Mouse (Mus musculus) kidney, postnatal 0 days (tissue): Measurements from ENCODE around the gene Rtn4r. TPM values are rescaled to one million over a fixed set of nuclear protein-coding genes. Genes with fewer than 3 reads are reported as not detected.
A peak's percentile ranks its signal among the peaks of the same experiment; 100 is the strongest.

Experiments used
- ATAC-seq: fragments of 200-750 bp; cut with Nextera tagmentation; replicated peaks from 2 replicates; pipeline ENCODE4 v1.8.0; 2017; ENCODE audit warnings: low read depth, moderate number of reproducible peaks, moderate TSS enrichment, moderate library complexity; ENCODE audit not compliant: low FRiP score
- DNase-seq: peaks from one replicate; pipeline ENCODE4 v3.0.0-alpha.2; 2016; ENCODE audit warnings: low spot score
- H3K27ac ChIP-seq: fragments of 300-500 bp; sonication (generic); 2 replicates; pipeline ENCODE4 v1.5.1; 2014; ENCODE audit warnings: mild to moderate bottlenecking
- H3K27me3 ChIP-seq: fragments of 300-500 bp; sonication (generic); 2 replicates; pipeline ENCODE4 v1.6.1; 2014; ENCODE audit warnings: low read length, mixed read lengths; ENCODE audit not compliant: insufficient read depth
- H3K36me3 ChIP-seq: fragments of 300-500 bp; sonication (generic); 2 replicates; pipeline ENCODE4 v1.6.1; 2014; ENCODE audit warnings: low read length, mixed read lengths; ENCODE audit not compliant: insufficient read depth
- H3K4me1 ChIP-seq: fragments of 300-500 bp; sonication (generic); replicated peaks from 2 replicates; pipeline ENCODE4 v1.6.1; 2014; ENCODE audit warnings: antibody characterized with exemption, low read length, mixed read lengths; ENCODE audit not compliant: insufficient read depth
- H3K4me2 ChIP-seq: fragments of 300-500 bp; sonication (generic); 2 replicates; pipeline ENCODE4 v1.6.1; 2014; ENCODE audit warnings: mild to moderate bottlenecking, low read length, moderate library complexity, mixed read lengths
- H3K4me3 ChIP-seq: fragments of 300-500 bp; sonication (generic); replicated peaks from 2 replicates; pipeline ENCODE4 v1.5.1; 2014; ENCODE audit warnings: low read depth, low read length
- H3K9ac ChIP-seq: fragments of 300-500 bp; sonication (generic); 2 replicates; pipeline ENCODE4 v1.6.1; 2014; ENCODE audit warnings: low read depth, low read length
- H3K9me3 ChIP-seq: fragments of 300-500 bp; sonication (generic); replicated peaks from 2 replicates; pipeline ENCODE4 v1.6.1; 2016; ENCODE audit warnings: low read length, inconsistent platforms, mixed read lengths
- CTCF ChIP-seq: IDR thresholded peaks from 2 replicates; pipeline ENCODE4 v1.5.1; 2016; ENCODE audit warnings: antibody characterized with exemption, low read depth, mild to moderate bottlenecking, moderate library complexity
- WGBS: fragments of 180-500 bp; shearing (Covaris S2); extraction: QIAGEN DNeasy Blood & Tissue Kit; methylation state at CpG from one replicate; pipeline ENCODE4 v1.1.7; 2014; 5-methylcytosine and 5-hydroxymethylcytosine counted together
- polyA plus RNA-seq: library from polyadenylated mRNA; unstranded; fragments of >200 nt; fragmentation: Nextera tagmentation; extraction: Ambion mirVana; gene quantifications from 2 replicates; pipeline ENCODE4 v1.2.1, GENCODE M21; 2015

The Rtn4r gene
- polyA plus RNA-seq, 1 experiment from 2014 or later, result 1.2 TPM

DNA sequence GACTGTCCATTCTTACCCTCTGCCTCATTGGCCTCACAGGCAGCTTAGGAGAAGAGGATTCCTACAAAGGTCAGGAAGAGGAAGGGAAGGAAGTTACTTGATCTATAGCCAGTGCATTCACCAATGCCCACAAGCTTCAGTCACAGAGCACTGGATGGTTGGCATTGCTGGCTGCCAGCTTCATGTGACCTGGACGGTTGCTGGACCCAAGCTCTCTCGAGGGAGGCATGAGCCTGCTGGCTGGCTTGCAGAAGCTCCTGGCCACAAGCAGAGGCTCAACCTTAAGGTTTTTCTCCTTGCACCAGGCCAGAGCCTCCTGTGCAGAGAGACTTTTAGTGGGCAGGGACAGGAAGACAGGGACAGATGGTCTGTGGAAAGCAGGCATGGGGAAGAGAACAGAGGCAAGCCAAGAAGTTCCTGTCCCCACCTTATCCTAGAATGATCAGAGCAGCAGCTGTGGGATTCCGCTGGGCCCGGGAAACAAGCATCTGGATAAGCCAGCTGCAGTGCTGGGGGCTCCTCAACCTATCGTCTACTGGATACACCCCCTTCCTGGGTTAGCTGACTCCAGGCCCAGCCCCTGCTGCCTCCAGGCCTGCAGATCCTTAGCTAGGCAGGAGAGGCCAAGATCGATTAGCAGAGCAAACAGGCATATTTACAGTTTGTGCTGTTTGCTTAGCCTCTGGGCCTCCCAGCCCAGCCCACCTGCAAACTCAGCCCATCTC lies 48.5 kb downstream of the Rtn4r start:
- no peak overlapping the region for H3K4me3 ChIP-seq
- ATAC-seq (no peak), DNase-seq (no peak)
- no peak overlapping the region for H3K4me2 ChIP-seq
- H3K36me3 ChIP-seq, result no peaks in the 10 kb centered on the region
- H3K9ac ChIP-seq, result no peak overlapping the region
- TF ChIP-seq CTCF, result no peak
- WGBS, result 31% methylated on average over 6 of the region's 6 CpGs
- no peaks in the 10 kb centered on the region for H3K9me3 ChIP-seq
- H3K4me1 ChIP-seq, result no peaks in the 10 kb centered on the region
- no peak overlapping the region for H3K27ac ChIP-seq
- no peaks in the 10 kb centered on the region for H3K27me3 ChIP-seq

- no peak for DNase-seq
- no peaks in the 10 kb centered on the region for H3K36me3 ChIP-seq
- ATAC-seq, result no peak
Measured at GRCm38 (mm10) chr16:18176758-18177157, 49.3 kb downstream of the Rtn4r start.

GRCm38 (mm10) chr16:18179591-18179990 lies 52.1 kb downstream of the Rtn4r start:
- H3K4me2 ChIP-seq, result no peak overlapping the region
- no peaks in the 10 kb centered on the region for H3K9me3 ChIP-seq
- no peak overlapping the region for H3K4me3 ChIP-seq
- WGBS, result 37% methylated on average over 2 of the region's 2 CpGs
- H3K36me3 ChIP-seq, result no peaks in the 10 kb centered on the region
- H3K27me3 ChIP-seq, result no peaks in the 10 kb centered on the region
- H3K4me1 ChIP-seq, result no peaks in the 10 kb centered on the region; the same call in 1 of the 2 replicates
- TF ChIP-seq CTCF, result no peak
- no peak overlapping the region for H3K9ac ChIP-seq
- H3K27ac ChIP-seq, result no peak overlapping the region
- no peak for DNase-seq
- ATAC-seq, result no peak

More at GRCm38 (mm10) chr16:18176758-18177157, 49.3 kb downstream of the Rtn4r start:
- TF ChIP-seq CTCF, result peak; percentile 45; the same call in 1 of the 2 replicates
- H3K9me3 ChIP-seq, result no peaks in the 10 kb centered on the region
- 71% methylated on average over 4 of the region's 4 CpGs for WGBS
- no peaks in the 10 kb centered on the region for H3K27me3 ChIP-seq
- H3K27ac ChIP-seq, result no peak overlapping the region
- no peak overlapping the region for H3K4me3 ChIP-seq
- H3K4me1 ChIP-seq, result no peaks in the 10 kb centered on the region; the same call in 1 of the 2 replicates
- H3K4me2 ChIP-seq, result no peak overlapping the region
- no peak overlapping the region for H3K9ac ChIP-seq

DNA sequence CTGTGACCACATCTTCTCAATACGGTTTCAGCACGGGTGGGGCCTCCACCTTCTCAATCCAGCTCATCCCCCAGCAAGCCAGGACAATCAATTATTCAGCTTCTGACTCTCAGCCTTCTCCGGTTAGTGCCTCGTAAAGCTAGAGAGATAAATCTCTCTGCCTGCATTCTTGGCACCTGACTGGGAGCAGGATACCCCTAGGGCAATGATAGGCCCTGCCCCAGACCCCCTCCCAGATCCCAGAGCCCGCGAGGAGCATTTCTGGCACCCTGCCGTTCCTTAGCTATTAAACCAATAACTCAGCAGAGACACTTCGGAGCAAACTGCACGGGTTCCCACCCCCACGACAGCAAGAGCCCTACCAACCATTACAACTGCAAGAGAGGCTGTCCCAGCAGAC lies 54.0 kb downstream of the Rtn4r start:
- WGBS, result 5% methylated on average over 10 of the region's 10 CpGs
- Histone ChIP-seq H3K9me3 (no peaks in the 10 kb centered on the region), H3K27me3 (no peaks in the 10 kb centered on the region), H3K4me2 (no peak overlapping the region), H3K9ac (no peak overlapping the region), H3K27ac (no peak overlapping the region), H3K4me1 (peaks cover 8% of the 10 kb centered on the region; the same call in 1 of the 2 replicates), H3K36me3 (no peaks in the 10 kb centered on the region), H3K4me3 (no peak overlapping the region)
- ATAC-seq (no peak), DNase-seq (peak; percentile 35)
- no peak for TF ChIP-seq CTCF

DNA sequence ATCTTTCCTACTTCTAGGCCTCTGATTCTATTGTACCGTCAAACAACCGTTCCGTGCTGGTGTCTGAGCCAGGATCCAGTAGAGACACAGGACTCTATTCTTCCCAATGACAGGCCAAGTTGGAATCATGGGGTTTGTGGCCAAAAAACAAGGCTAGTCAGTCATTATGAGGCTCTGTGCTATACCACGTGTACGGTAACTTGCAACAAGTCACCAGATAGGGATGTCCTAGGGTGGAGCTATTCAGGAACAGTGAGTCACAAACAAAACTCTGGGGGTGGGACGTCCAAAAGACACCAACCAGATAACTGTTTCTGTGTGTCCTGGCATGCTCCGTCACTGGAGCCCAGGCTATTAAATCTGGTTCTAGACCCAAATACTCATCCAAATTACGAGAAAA lies 55.3 kb downstream of the Rtn4r start:
- H3K27me3 ChIP-seq, result no peaks in the 10 kb centered on the region
- no peak overlapping the region for H3K4me3 ChIP-seq
- no peak overlapping the region for H3K4me2 ChIP-seq
- no peaks in the 10 kb centered on the region for H3K9me3 ChIP-seq
- no peak overlapping the region for H3K27ac ChIP-seq
- WGBS, result 88% methylated on average over 8 of the region's 8 CpGs
- H3K36me3 ChIP-seq, result no peaks in the 10 kb centered on the region
- peaks cover 13% of the 10 kb centered on the region; the same call in 1 of the 2 replicates for H3K4me1 ChIP-seq
- no peak overlapping the region for H3K9ac ChIP-seq
- no peak for DNase-seq
- no peak for ATAC-seq
- TF ChIP-seq CTCF, result no peak

DNA sequence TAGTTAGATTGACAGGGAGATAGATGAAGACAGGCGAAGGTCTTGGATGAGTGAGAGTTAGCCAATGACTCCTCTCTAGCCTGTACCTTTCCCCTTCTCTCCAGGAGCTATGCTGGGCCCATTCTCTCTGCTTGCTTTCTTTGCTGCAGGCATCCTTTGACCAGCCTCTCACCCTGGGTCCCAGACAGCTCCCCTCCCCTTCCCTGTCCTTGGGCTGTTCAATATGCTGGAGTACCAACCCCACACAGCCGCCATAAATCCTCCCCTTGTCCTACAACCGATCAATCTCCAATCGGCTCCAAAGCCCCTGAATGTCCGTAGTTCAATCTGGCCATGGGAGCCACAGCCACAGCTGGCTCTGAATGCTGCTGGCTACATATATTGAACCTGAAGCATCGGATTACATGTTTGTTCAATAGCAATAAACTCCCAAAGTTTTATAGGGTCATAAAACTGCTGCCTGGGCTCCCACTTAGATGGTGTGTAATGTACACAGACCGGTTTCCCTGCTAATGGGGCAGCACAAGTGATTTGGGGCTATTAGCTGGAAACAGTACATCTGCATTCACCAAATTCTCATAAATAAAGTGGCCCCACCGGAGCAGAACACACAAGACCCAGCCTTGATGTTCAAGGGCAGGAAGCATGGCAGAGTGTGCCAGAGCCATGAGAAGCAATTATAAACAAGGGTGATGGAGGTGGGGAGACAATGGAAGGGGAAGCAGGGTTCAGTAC lies 58.4 kb downstream of the Rtn4r start:
- no peak overlapping the region for H3K4me3 ChIP-seq
- no peaks in the 10 kb centered on the region for H3K27me3 ChIP-seq
- DNase-seq (peak; percentile 82), ATAC-seq (peak; percentile 82)
- no peaks in the 10 kb centered on the region for H3K36me3 ChIP-seq
- 0 out of 2 replicates have a peak overlapping the region, but pooled peaks have one; percentile 36 for H3K27ac ChIP-seq
- H3K9me3 ChIP-seq, result no peaks in the 10 kb centered on the region
- H3K9ac ChIP-seq, result no peak overlapping the region
- WGBS, result 12% methylated on average over 8 of the region's 8 CpGs
- no peak for TF ChIP-seq CTCF
- H3K4me1 ChIP-seq, result peaks cover 13% of the 10 kb centered on the region; the same call in 1 of the 2 replicates
- H3K4me2 ChIP-seq, result no peak overlapping the region
